Mouse (Mus musculus): ENCODE data around the gene Rtl9. TPM values are rescaled to one million over a fixed set of nuclear protein-coding genes. Genes with fewer than 3 reads are reported as not detected.

Gene Rtl9
- polyA plus RNA-seq, 1 experiment from 2014 or later, result 0.34 TPM

- Histone ChIP-seq H3K4me2 (ENCODE audit: low read depth, low read length) (no peak overlapping the region), H3K4me3 (ENCODE audit: low read depth, low read length) (no peak overlapping the region), H3K9ac (replicated peaks; ENCODE audit: low read length) (no peak overlapping the region), H3K4me1 (ENCODE audit: control insufficient read depth, insufficient read depth, low read length) (no peaks in the 10 kb centered on the region), H3K27me3 (ENCODE audit: control insufficient read depth, insufficient read depth, low read length) (peaks cover 2% of the 10 kb centered on the region; the same call in 1 of the 2 replicates), H3K36me3 (replicated peaks; ENCODE audit: control insufficient read depth, insufficient read depth, low read depth, low read length) (no peaks in the 10 kb centered on the region), H3K27ac (replicated peaks; ENCODE audit: low read depth, low read length) (no peak overlapping the region), H3K9me3 (replicated peaks; ENCODE audit: control insufficient read depth, low read length) (no peaks in the 10 kb centered on the region)
- ATAC-seq (replicated peaks; ENCODE audit: insufficient number of reproducible peaks, low FRiP score, low TSS enrichment, low read depth), result no peak
- 73% methylated on average over 6 of the region's 6 CpGs for WGBS
- no peak for DNase-seq (ENCODE audit: low spot score)
Observed at GRCm38 (mm10) chrX:143097551-143097950, 1.8 kb upstream of the Rtl9 start.

DNA sequence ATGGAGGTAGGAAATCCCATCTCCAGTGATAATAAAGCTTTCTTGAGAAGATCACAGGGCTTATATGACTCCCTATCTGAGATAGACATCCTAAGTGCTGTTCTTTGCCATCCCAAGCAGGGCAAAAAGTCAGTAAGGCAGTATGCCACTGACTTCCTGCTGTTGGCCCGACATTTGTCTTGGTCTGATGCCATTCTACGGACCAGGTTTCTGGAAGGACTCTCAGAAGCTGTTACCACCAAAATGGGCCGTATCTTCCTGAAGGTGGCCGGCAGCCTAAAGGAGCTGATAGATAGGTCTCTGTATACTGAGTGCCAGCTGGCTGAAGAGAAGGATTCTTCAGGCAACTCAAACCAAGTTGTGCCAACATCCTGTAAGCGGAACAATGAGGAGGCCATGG, 3.8 kb downstream of the Rtl9 start:
- no peaks in the 10 kb centered on the region for H3K4me1 ChIP-seq (ENCODE audit: control insufficient read depth, insufficient read depth, low read length)
- no peaks in the 10 kb centered on the region for H3K36me3 ChIP-seq (replicated peaks; ENCODE audit: control insufficient read depth, insufficient read depth, low read depth, low read length)
- no peak for DNase-seq (ENCODE audit: low spot score)
- H3K4me2 ChIP-seq (ENCODE audit: low read depth, low read length), result no peak overlapping the region
- no peak for ATAC-seq (replicated peaks; ENCODE audit: insufficient number of reproducible peaks, low FRiP score, low TSS enrichment, low read depth)
- H3K27ac ChIP-seq (replicated peaks; ENCODE audit: low read depth, low read length), result no peak overlapping the region
- H3K27me3 ChIP-seq (ENCODE audit: control insufficient read depth, insufficient read depth, low read length), result no peaks in the 10 kb centered on the region
- no peak overlapping the region for H3K4me3 ChIP-seq (ENCODE audit: low read depth, low read length)
- H3K9me3 ChIP-seq (replicated peaks; ENCODE audit: control insufficient read depth, low read length), result no peaks in the 10 kb centered on the region
- WGBS, result 96% methylated on average over 5 of the region's 5 CpGs
- H3K9ac ChIP-seq (replicated peaks; ENCODE audit: low read length), result no peak overlapping the region

GRCm38 (mm10) chrX:143105866-143106265, 6.5 kb downstream of the Rtl9 start:
- Histone ChIP-seq H3K36me3 (replicated peaks; ENCODE audit: control insufficient read depth, insufficient read depth, low read depth, low read length) (no peaks in the 10 kb centered on the region), H3K4me1 (ENCODE audit: control insufficient read depth, insufficient read depth, low read length) (no peaks in the 10 kb centered on the region), H3K27ac (replicated peaks; ENCODE audit: low read depth, low read length) (no peak overlapping the region), H3K4me2 (ENCODE audit: low read depth, low read length) (no peak overlapping the region), H3K9me3 (replicated peaks; ENCODE audit: control insufficient read depth, low read length) (no peaks in the 10 kb centered on the region), H3K9ac (replicated peaks; ENCODE audit: low read length) (no peak overlapping the region), H3K4me3 (ENCODE audit: low read depth, low read length) (no peak overlapping the region), H3K27me3 (ENCODE audit: control insufficient read depth, insufficient read depth, low read length) (no peaks in the 10 kb centered on the region)
- DNase-seq (ENCODE audit: low spot score) (no peak), ATAC-seq (replicated peaks; ENCODE audit: insufficient number of reproducible peaks, low FRiP score, low TSS enrichment, low read depth) (no peak)
- WGBS, result 85% methylated on average over 1 of the region's 1 CpGs

GRCm38 (mm10) chrX:143112546-143112945, 13.2 kb downstream of the Rtl9 start:
- Histone ChIP-seq H3K9ac (replicated peaks; ENCODE audit: low read length) (no peak overlapping the region), H3K27me3 (ENCODE audit: control insufficient read depth, insufficient read depth, low read length) (no peaks in the 10 kb centered on the region), H3K4me2 (ENCODE audit: low read depth, low read length) (no peak overlapping the region), H3K4me3 (ENCODE audit: low read depth, low read length) (no peak overlapping the region), H3K27ac (replicated peaks; ENCODE audit: low read depth, low read length) (no peak overlapping the region), H3K9me3 (replicated peaks; ENCODE audit: control insufficient read depth, low read length) (no peaks in the 10 kb centered on the region), H3K36me3 (replicated peaks; ENCODE audit: control insufficient read depth, insufficient read depth, low read depth, low read length) (no peaks in the 10 kb centered on the region), H3K4me1 (ENCODE audit: control insufficient read depth, insufficient read depth, low read length) (no peaks in the 10 kb centered on the region)
- no peak for ATAC-seq (replicated peaks; ENCODE audit: insufficient number of reproducible peaks, low FRiP score, low TSS enrichment, low read depth)
- no peak for DNase-seq (ENCODE audit: low spot score)

Other genes starting within 250 kb of the Rtl9 start
- gene Ammecr1, start 132.9 kb upstream of the Rtl9 start, polyA plus RNA-seq (2014; fragmentation: Nextera tagmentation; extraction: Ambion mirVana), result 13.9 and 17.1 TPM in 2 replicates